Mouse (Mus musculus) limb, embryonic 14.5 days (tissue): ENCODE data around the gene Tpcn1. TPM values are rescaled to one million over a fixed set of nuclear protein-coding genes. Genes with fewer than 3 reads are reported as not detected.

Experiments used
- ATAC-seq: fragments of 200-750 bp; cut with Nextera tagmentation; 2 replicates; pipeline ENCODE4 v1.8.0; 2017; ENCODE audit warnings: low read depth, moderate number of reproducible peaks, moderate TSS enrichment; ENCODE audit not compliant: low FRiP score
- DNase-seq: peaks from one replicate; pipeline ENCODE4 v3.0.0-alpha.2; 2015; ENCODE audit warnings: low spot score
- H3K27ac ChIP-seq: fragments of 300-500 bp; sonication (generic); replicated peaks from 2 replicates; pipeline ENCODE4 v1.5.1; 2014; ENCODE audit warnings: low read depth, mild to moderate bottlenecking, low read length, moderate library complexity, mixed read lengths
- H3K27me3 ChIP-seq: fragments of 300-500 bp; sonication (generic); 2 replicates; pipeline ENCODE4 v1.6.1; 2014; ENCODE audit warnings: low read length, mixed read lengths; ENCODE audit not compliant: control insufficient read depth, insufficient read depth
- H3K36me3 ChIP-seq: fragments of 300-500 bp; sonication (generic); 2 replicates; pipeline ENCODE4 v1.6.1; 2014; ENCODE audit warnings: mild to moderate bottlenecking, low read length, moderate library complexity, mixed read lengths; ENCODE audit not compliant: control insufficient read depth, insufficient read depth
- H3K4me1 ChIP-seq: fragments of 300-500 bp; sonication (generic); 2 replicates; pipeline ENCODE4 v1.6.1; 2014; ENCODE audit warnings: antibody characterized with exemption, low read length, mixed read lengths; ENCODE audit not compliant: control insufficient read depth, insufficient read depth
- H3K4me2 ChIP-seq: fragments of 300-500 bp; sonication (generic); replicated peaks from 2 replicates; pipeline ENCODE4 v1.6.1; 2014; ENCODE audit warnings: low read depth, mild to moderate bottlenecking, low read length, moderate library complexity; ENCODE audit not compliant: severe bottlenecking
- H3K4me3 ChIP-seq: fragments of 300-500 bp; sonication (generic); replicated peaks from 2 replicates; pipeline ENCODE4 v1.5.1; 2014; ENCODE audit warnings: low read length
- H3K9ac ChIP-seq: fragments of 300-500 bp; sonication (generic); 2 replicates; pipeline ENCODE4 v1.6.1; 2014; ENCODE audit warnings: mild to moderate bottlenecking, low read depth, low read length, moderate library complexity; ENCODE audit not compliant: severe bottlenecking
- H3K9me3 ChIP-seq: fragments of 300-500 bp; sonication (generic); 2 replicates; pipeline ENCODE4 v1.6.1; 2016; ENCODE audit warnings: low read length; ENCODE audit not compliant: control insufficient read depth
- POLR2A ChIP-seq: fragments of 200-500 bp; IDR thresholded peaks from 2 replicates; pipeline ENCODE4 v1.8.0; 2012; ENCODE audit warnings: inconsistent platforms, mild to moderate bottlenecking, moderate library complexity, borderline replicate concordance; ENCODE audit not compliant: insufficient read depth, insufficient read length; ENCODE audit errors: extremely low read depth
- WGBS: fragments of 180-500 bp; shearing (Covaris S2); extraction: QIAGEN DNeasy Blood & Tissue Kit; methylation state at CpG from one replicate; pipeline ENCODE4 v1.1.7; 2014; 5-methylcytosine and 5-hydroxymethylcytosine counted together
- polyA plus RNA-seq, 2 experiments: library from polyadenylated mRNA; depleted of rRNA in 1 of 2; stranded (reverse) in 1 of 2; unstranded in 1 of 2; fragments of >200 nt; fragmentation: Nextera tagmentation in 1 of 2; extraction: Ambion mirVana in 1 of 2; gene quantifications; 2 replicates each; pipeline versions ENCODE4 v1.2.1 to v1.2.3; 2012 to 2014

Gene Tpcn1
- polyA plus RNA-seq, 2 experiments: 25.2 to 47.1 TPM

DNA sequence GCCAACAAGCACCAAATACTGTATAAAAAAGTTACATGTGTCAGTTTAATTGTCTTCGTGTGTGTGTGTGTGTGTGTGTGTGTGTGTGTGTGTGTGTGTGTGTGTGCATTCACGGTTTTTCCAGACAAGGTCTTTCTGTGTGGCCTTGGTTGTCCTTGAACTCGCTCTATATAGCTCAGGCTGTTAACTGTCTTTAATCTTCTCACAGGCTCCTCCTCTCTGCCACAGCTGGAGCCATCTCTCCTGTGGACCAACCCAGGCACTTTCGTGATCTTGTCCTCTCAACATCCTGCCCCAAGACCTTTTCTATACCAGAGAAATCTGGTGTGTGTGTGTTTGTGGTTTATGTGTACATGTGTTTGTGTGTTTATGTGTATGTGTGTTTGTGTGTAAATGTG, 24.6 kb downstream of the Tpcn1 start:
- Histone ChIP-seq H3K4me3 (no peak overlapping the region), H3K4me2 (0 out of 2 replicates have a peak overlapping the region, but pooled peaks have one; percentile 19), H3K9ac (no peak overlapping the region), H3K4me1 (peaks cover 84% of the 10 kb centered on the region), H3K27me3 (no peaks in the 10 kb centered on the region), H3K36me3 (no peaks in the 10 kb centered on the region), H3K9me3 (no peaks in the 10 kb centered on the region), H3K27ac (peak overlapping the region; percentile 77)
- DNase-seq (no peak), ATAC-seq (no peak)
- TF ChIP-seq POLR2A: no peak
- 31% methylated on average over 4 of the region's 4 CpGs for WGBS

- H3K9me3 ChIP-seq: no peaks in the 10 kb centered on the region
- no peak overlapping the region for H3K9ac ChIP-seq
- H3K4me3 ChIP-seq: no peak overlapping the region
- 37% methylated on average over 28 of the region's 28 CpGs for WGBS
- H3K4me1 ChIP-seq: peaks cover 82% of the 10 kb centered on the region
- peak; percentile 60 for ATAC-seq
- TF ChIP-seq POLR2A: no peak
- 0 out of 2 replicates have a peak overlapping the region, but pooled peaks have one; percentile 19 for H3K4me2 ChIP-seq
- no peaks in the 10 kb centered on the region for H3K36me3 ChIP-seq
- no peaks in the 10 kb centered on the region for H3K27me3 ChIP-seq
- peak overlapping the region; percentile 77 for H3K27ac ChIP-seq
- DNase-seq: peak; percentile 72
These were observed 25.2 kb downstream of the Tpcn1 start for GRCm38 (mm10) chr5:120562956-120563913.

- no peaks in the 10 kb centered on the region for H3K9me3 ChIP-seq
- H3K9ac ChIP-seq: no peak overlapping the region
These were observed 27.7 kb downstream of the Tpcn1 start for GRCm38 (mm10) chr5:120560616-120561311.

DNA sequence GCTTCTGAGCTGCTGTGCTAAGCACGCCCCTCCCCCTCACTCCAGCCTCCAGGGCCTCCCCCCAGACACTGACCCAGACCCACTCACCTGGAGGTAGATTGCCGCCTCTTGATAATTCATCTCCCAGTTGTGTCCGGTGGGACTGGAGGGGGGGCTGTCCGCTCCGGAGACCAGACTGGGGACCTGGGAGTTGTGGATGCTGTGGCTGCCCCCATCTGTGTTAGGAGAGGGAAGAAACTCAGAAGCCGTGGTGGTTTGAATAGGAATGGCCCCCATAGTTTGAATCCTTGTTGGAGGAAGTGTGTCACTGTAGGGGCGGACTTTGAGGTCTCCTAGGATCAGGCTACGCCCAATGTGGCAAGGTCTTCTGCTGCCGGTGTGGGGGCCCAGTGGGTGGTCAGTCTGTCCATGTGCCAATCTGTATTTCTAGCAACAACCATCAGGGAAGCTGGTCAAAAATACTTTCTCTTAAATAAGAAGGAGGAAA, 28.3 kb downstream of the Tpcn1 start:
- no peak for TF ChIP-seq POLR2A
- no peak for ATAC-seq
- WGBS: 58% methylated on average over 9 of the region's 9 CpGs
- peak overlapping the region; percentile 31; the same call in 1 of the 2 replicates for H3K4me2 ChIP-seq
- no peak for DNase-seq
- peaks cover 22% of the 10 kb centered on the region for H3K36me3 ChIP-seq
- H3K27me3 ChIP-seq: no peaks in the 10 kb centered on the region
- no peak overlapping the region for H3K9ac ChIP-seq
- H3K9me3 ChIP-seq: no peaks in the 10 kb centered on the region
- peaks cover 51% of the 10 kb centered on the region for H3K4me1 ChIP-seq
- H3K27ac ChIP-seq: no peak overlapping the region; the same call in 1 of the 2 replicates
- H3K4me3 ChIP-seq: no peak overlapping the region

More at GRCm38 (mm10) chr5:120560616-120561311, 27.7 kb downstream of the Tpcn1 start:
- 13% methylated on average over 16 of the region's 16 CpGs for WGBS
- Histone ChIP-seq H3K4me1 (peaks cover 57% of the 10 kb centered on the region), H3K36me3 (peaks cover 16% of the 10 kb centered on the region), H3K4me2 (peak overlapping the region; percentile 31), H3K4me3 (no peak overlapping the region), H3K27me3 (no peaks in the 10 kb centered on the region), H3K27ac (peak overlapping the region; percentile 40)
- TF ChIP-seq POLR2A: no peak
- ATAC-seq: peak; percentile 61
- peak; percentile 61 for DNase-seq

- Histone ChIP-seq H3K4me3 (no peak overlapping the region), H3K4me1 (peaks cover 40% of the 10 kb centered on the region), H3K36me3 (peaks cover 29% of the 10 kb centered on the region), H3K9me3 (no peaks in the 10 kb centered on the region), H3K27me3 (no peaks in the 10 kb centered on the region), H3K27ac (no peak overlapping the region), H3K4me2 (no peak overlapping the region), H3K9ac (peak overlapping the region; percentile 21; the same call in 1 of the 2 replicates)
- DNase-seq (no peak), ATAC-seq (no peak)
- TF ChIP-seq POLR2A: no peak
- WGBS: 60% methylated on average over 14 of the region's 14 CpGs
These were observed 29.7 kb downstream of the Tpcn1 start for GRCm38 (mm10) chr5:120558762-120559161.
